In genomic region chr3:52350636-52351035, GRCm38 (mm10) we compare ENCODE assay signal across 21 mouse cellular contexts.
DNase-seq lines count a peak whose midpoint lies in the region; ATAC-seq and TF ChIP-seq lines count a peak whose summit lies in the region.
"Had no signal": no experiment of that assay in that cellular context is flagged by ENCODE, and none has a peak within 500 bp of the region (broad histone marks: within the 10 kb centered on the region; RNA-seq: fewer than 3 reads in every experiment).

No protein-coding gene starts in this region.

- H3K27ac ChIP-seq in heart, embryonic 10.5 days = no peak overlapping the region
- H3K27ac ChIP-seq in heart, embryonic 12.5 days (ENCODE audit: poor library complexity, severe bottlenecking) = no peak overlapping the region
- H3K27ac ChIP-seq in lung, embryonic 14.5 days (ENCODE audit: low read depth) = no peak overlapping the region
- no peak overlapping the region for H3K27ac ChIP-seq in lung, postnatal 0 days (ENCODE audit: low read length)
- H3K27ac ChIP-seq: embryonic facial prominence, embryonic 13.5 days; embryonic facial prominence, embryonic 15.5 days; forebrain, embryonic 10.5 days; forebrain, embryonic 12.5 days had no signal

- no peaks in the 10 kb centered on the region for H3K9me3 ChIP-seq in heart, embryonic 10.5 days
- no peaks in the 10 kb centered on the region for H3K9me3 ChIP-seq in heart, embryonic 12.5 days (replicated peaks)
- no peaks in the 10 kb centered on the region for H3K9me3 ChIP-seq in lung, embryonic 14.5 days (ENCODE audit: low read depth, low read length)
- H3K9me3 ChIP-seq in lung, postnatal 0 days (ENCODE audit: low read length) = no peaks in the 10 kb centered on the region
- H3K9me3 ChIP-seq: embryonic facial prominence, embryonic 13.5 days; embryonic facial prominence, embryonic 15.5 days; forebrain, embryonic 10.5 days; forebrain, embryonic 12.5 days had no signal

- H3K9ac ChIP-seq in heart, embryonic 12.5 days = no peak overlapping the region
- no peak overlapping the region for H3K9ac ChIP-seq in lung, embryonic 14.5 days
- H3K9ac ChIP-seq in lung, postnatal 0 days (replicated peaks; ENCODE audit: low read depth) = no peak overlapping the region
- H3K9ac ChIP-seq: embryonic facial prominence, embryonic 13.5 days; embryonic facial prominence, embryonic 15.5 days; forebrain, embryonic 12.5 days had no signal

- 0 out of 2 replicates have a peak, but pooled peaks cover 5% of the 10 kb centered on the region for H3K4me1 ChIP-seq in heart, embryonic 10.5 days
- peaks cover 6% of the 10 kb centered on the region for H3K4me1 ChIP-seq in heart, embryonic 12.5 days (replicated peaks)
- peaks cover 12% of the 10 kb centered on the region for H3K4me1 ChIP-seq in lung, embryonic 14.5 days (ENCODE audit: insufficient read depth)
- peaks cover 13% of the 10 kb centered on the region; the same call in 1 of the 2 replicates for H3K4me1 ChIP-seq in lung, postnatal 0 days (ENCODE audit: insufficient read depth, low read depth, low read length)
- H3K4me1 ChIP-seq: forebrain, embryonic 12.5 days had no signal

- H3K4me3 ChIP-seq in heart, embryonic 10.5 days = no peak overlapping the region
- H3K4me3 ChIP-seq in heart, embryonic 12.5 days = no peak overlapping the region
- H3K4me3 ChIP-seq in lung, embryonic 14.5 days (ENCODE audit: low read depth, low read length) = no peak overlapping the region
- no peak overlapping the region for H3K4me3 ChIP-seq in lung, postnatal 0 days (ENCODE audit: low read depth, low read length)
- H3K4me3 ChIP-seq: embryonic facial prominence, embryonic 13.5 days; embryonic facial prominence, embryonic 15.5 days; erythroblast, embryonic 14.5 days; forebrain, embryonic 10.5 days; forebrain, embryonic 12.5 days had no signal

- TF ChIP-seq CTCF in lung, embryonic 14.5 days (IDR thresholded peaks at IDR 0.05; ENCODE audit: low read depth) = no peak
- TF ChIP-seq CTCF in lung, postnatal 0 days (IDR thresholded peaks at IDR 0.05) = no peak

- TF ChIP-seq EP300 in lung, postnatal 0 days (IDR thresholded peaks at IDR 0.05) = no peak

- peaks cover 6% of the 10 kb centered on the region for H3K36me3 ChIP-seq in heart, embryonic 10.5 days
- peaks cover 9% of the 10 kb centered on the region for H3K36me3 ChIP-seq in heart, embryonic 12.5 days
- peaks cover 5% of the 10 kb centered on the region; the same call in 1 of the 2 replicates for H3K36me3 ChIP-seq in lung, embryonic 14.5 days (ENCODE audit: insufficient read depth)
- H3K36me3 ChIP-seq in lung, postnatal 0 days (ENCODE audit: insufficient read depth, low read length) = no peaks in the 10 kb centered on the region

- no peak for ATAC-seq in heart, embryonic 12.5 days (ENCODE audit: insufficient number of reproducible peaks, low FRiP score)
- no peak for ATAC-seq in lung, embryonic 14.5 days (ENCODE audit: insufficient read depth)
- no peak for ATAC-seq in lung, postnatal 0 days
- ATAC-seq: forebrain, embryonic 14.5 days; forebrain, embryonic 16.5 days had no signal

- 81% methylated on average over 8 of the region's 8 CpGs for WGBS in heart, embryonic 10.5 days
- WGBS in heart, embryonic 12.5 days = 78% methylated on average over 8 of the region's 8 CpGs
- 33% methylated on average over 8 of the region's 8 CpGs for WGBS in lung, embryonic 14.5 days
- 43% methylated on average over 8 of the region's 8 CpGs for WGBS in lung, postnatal 0 days

- no peaks in the 10 kb centered on the region for H3K27me3 ChIP-seq in heart, embryonic 10.5 days (ENCODE audit: insufficient read depth, poor library complexity, severe bottlenecking)
- no peaks in the 10 kb centered on the region for H3K27me3 ChIP-seq in heart, embryonic 12.5 days (replicated peaks)
- H3K27me3 ChIP-seq in lung, embryonic 14.5 days (ENCODE audit: insufficient read depth, low read length) = no peaks in the 10 kb centered on the region
- H3K27me3 ChIP-seq in lung, postnatal 0 days (replicated peaks; ENCODE audit: insufficient read depth, low read length) = no peaks in the 10 kb centered on the region
- H3K27me3 ChIP-seq: embryonic facial prominence, embryonic 13.5 days; embryonic facial prominence, embryonic 15.5 days; forebrain, embryonic 12.5 days had no signal

- DNase-seq in heart, embryonic 10.5 days (ENCODE audit: low spot score) = peak; percentile 48
- DNase-seq in lung, embryonic 14.5 days = peak; percentile 53
- DNase-seq in lung, postnatal 0 days (ENCODE audit: low spot score) = no peak
- DNase-seq: adrenal gland, adult 2 months; adrenal gland, postnatal 10 days; adrenal gland, postnatal 25 days; cerebellum, adult 11 months; cerebellum, adult 18-20 months; cerebellum, adult 8-10 months; cerebellum, adult 9-11 months; cerebellum, postnatal 14 days; cerebellum, postnatal 36 days; embryo, embryonic 11 days had no signal

- H3K4me2 ChIP-seq in heart, embryonic 12.5 days = no peak overlapping the region
- H3K4me2 ChIP-seq in lung, embryonic 14.5 days = no peak overlapping the region
- no peak overlapping the region for H3K4me2 ChIP-seq in lung, postnatal 0 days (replicated peaks; ENCODE audit: low read depth, low read length)
- H3K4me2 ChIP-seq: embryonic facial prominence, embryonic 13.5 days; embryonic facial prominence, embryonic 15.5 days; forebrain, embryonic 12.5 days had no signal
